Mouse (Mus musculus) embryonic facial prominence, embryonic 13.5 days (tissue): ENCODE measurements around the gene Oca2. TPM values are rescaled to one million over a fixed set of nuclear protein-coding genes. Genes with fewer than 3 reads are reported as not detected.

Experiments
- ATAC-seq: fragments of 200-750 bp; cut with Nextera tagmentation; 2 replicates; pipeline ENCODE4 v1.8.0; 2017; ENCODE audit warnings: low read depth; ENCODE audit not compliant: insufficient number of reproducible peaks, insufficient read depth, low FRiP score, low TSS enrichment
- H3K27ac ChIP-seq: fragments of 300-500 bp; sonication (generic); 2 replicates; pipeline ENCODE4 v1.5.1; 2015; ENCODE audit warnings: moderate library complexity, mild to moderate bottlenecking, inconsistent platforms
- H3K27me3 ChIP-seq: fragments of 300-500 bp; sonication (generic); 2 replicates; pipeline ENCODE4 v1.6.1; 2015; ENCODE audit warnings: mild to moderate bottlenecking, inconsistent platforms
- H3K36me3 ChIP-seq: fragments of 300-500 bp; sonication (generic); 2 replicates; pipeline ENCODE4 v1.6.1; 2015; ENCODE audit warnings: mild to moderate bottlenecking, inconsistent platforms
- H3K4me1 ChIP-seq: fragments of 300-500 bp; sonication (generic); 2 replicates; pipeline ENCODE4 v1.6.1; 2015; ENCODE audit warnings: inconsistent platforms
- H3K4me2 ChIP-seq: fragments of 300-500 bp; sonication (generic); 2 replicates; pipeline ENCODE4 v1.6.1; 2015; ENCODE audit warnings: moderate library complexity, mild to moderate bottlenecking, inconsistent platforms
- H3K4me3 ChIP-seq: fragments of 300-500 bp; sonication (generic); 2 replicates; pipeline ENCODE4 v1.5.1; 2015; ENCODE audit warnings: mild to moderate bottlenecking, inconsistent platforms
- H3K9ac ChIP-seq: fragments of 300-500 bp; sonication (generic); 2 replicates; pipeline ENCODE4 v1.6.1; 2015; ENCODE audit warnings: mild to moderate bottlenecking, inconsistent platforms
- H3K9me3 ChIP-seq: fragments of 300-500 bp; sonication (generic); 2 replicates; pipeline ENCODE4 v1.6.1; 2016; ENCODE audit warnings: inconsistent platforms
- WGBS: fragments of 180-500 bp; shearing (Covaris S2); methylation state at CpG from one replicate; pipeline ENCODE4 v1.1.7; 2015; ENCODE audit warnings: mixed read lengths; 5-methylcytosine and 5-hydroxymethylcytosine counted together
- polyA plus RNA-seq: library from polyadenylated mRNA; unstranded; fragments of >200 nt; fragmentation: Nextera tagmentation; extraction: Ambion mirVana; gene quantifications from 2 replicates; pipeline ENCODE4 v1.2.1, GENCODE M21; 2015

Oca2 gene
- polyA plus RNA-seq, 1 experiment from 2014 or later = not detected

DNA sequence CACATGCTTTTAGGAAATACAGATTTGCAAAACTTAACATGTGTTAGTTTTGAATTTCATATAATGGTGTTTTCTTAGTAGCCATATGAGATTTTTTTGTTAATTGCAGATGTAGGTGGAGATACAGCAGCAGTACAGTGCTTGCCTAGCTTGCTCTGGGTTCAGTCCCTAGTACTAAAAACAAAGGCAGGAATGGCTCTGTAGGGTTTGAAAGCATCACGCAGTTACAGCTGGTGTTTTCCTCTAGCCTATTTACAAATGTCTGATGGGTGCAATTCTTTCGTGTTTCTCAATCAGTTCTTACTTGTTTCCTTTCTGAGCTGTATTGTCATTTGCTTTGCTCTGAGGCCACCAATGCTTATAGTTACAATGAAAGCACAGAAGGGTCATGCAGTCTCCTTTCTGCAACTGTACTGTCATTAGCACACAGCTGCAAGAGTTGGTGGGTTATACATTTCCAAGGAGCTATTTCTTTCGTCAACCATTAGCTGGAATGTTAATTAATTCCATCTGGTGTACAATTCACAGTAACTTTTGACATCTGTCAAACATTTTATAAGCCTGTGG, 18.4 kb downstream of the Oca2 start:
- H3K36me3 ChIP-seq = no peaks in the 10 kb centered on the region
- no peaks in the 10 kb centered on the region for H3K27me3 ChIP-seq
- no peak overlapping the region for H3K4me2 ChIP-seq
- no peak for ATAC-seq
- no peak overlapping the region for H3K9ac ChIP-seq
- H3K27ac ChIP-seq = no peak overlapping the region; the same call in 1 of the 2 replicates
- no peak overlapping the region for H3K4me3 ChIP-seq
- WGBS = 38% methylated on average over 3 of the region's 3 CpGs
- 0 out of 2 replicates have a peak, but pooled peaks cover 4% of the 10 kb centered on the region for H3K4me1 ChIP-seq
- no peaks in the 10 kb centered on the region for H3K9me3 ChIP-seq

DNA sequence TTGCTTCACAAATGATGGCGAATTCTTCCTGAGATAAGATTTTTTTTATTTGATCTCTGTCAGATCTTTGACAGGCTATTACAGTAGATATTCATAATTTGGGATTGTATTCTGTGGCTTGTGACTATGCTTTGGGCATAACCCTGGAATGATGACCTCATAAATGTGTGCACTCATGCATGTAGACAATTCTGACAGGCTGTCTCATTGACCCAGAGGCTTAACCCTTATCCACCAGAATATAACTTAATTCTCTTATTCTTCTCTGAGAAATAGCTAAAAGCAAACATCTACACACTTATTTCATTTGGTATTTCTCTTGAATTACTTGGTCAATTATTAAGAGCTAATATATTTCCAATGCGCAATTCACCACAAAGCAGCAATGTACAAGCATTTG, 37.9 kb downstream of the Oca2 start:
- Histone ChIP-seq H3K27me3 (no peaks in the 10 kb centered on the region), H3K9me3 (no peaks in the 10 kb centered on the region), H3K4me2 (no peak overlapping the region), H3K9ac (no peak overlapping the region), H3K4me1 (no peaks in the 10 kb centered on the region), H3K27ac (no peak overlapping the region), H3K36me3 (no peaks in the 10 kb centered on the region), H3K4me3 (no peak overlapping the region)
- WGBS = 86% methylated on average over 2 of the region's 2 CpGs
- no peak for ATAC-seq

DNA sequence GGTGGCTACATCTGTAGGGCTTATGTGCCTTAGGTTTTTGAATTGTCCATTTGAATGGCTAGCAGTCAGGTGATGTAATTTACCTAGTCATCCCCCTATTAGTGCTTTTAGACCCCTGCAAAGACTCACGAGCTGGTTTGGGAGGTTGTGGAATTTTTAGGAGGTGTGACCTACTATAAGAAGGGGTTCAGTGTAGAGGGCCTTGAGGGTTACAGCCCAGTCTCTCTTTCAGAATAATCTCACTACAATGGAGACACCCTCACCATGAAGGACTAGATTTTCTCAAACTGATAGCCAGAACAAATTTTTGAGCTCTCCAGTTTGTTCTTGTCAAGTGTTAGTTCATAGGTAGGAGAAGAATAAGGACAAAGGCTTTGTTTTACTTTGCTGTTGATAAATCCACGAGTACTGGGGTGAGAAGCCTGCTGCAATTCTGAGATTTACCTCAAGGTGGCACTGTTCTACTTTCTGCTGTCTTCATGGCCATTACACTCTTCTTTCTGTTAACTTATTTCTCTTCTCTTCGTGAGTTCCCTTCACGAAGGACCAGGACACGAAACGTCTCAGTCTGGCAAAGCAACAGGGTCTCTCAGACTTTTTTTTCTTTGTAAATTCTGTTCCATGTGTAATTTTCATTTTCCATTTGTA, 52.0 kb downstream of the Oca2 start:
- 32% methylated on average over 6 of the region's 6 CpGs for WGBS
- Histone ChIP-seq H3K27me3 (no peaks in the 10 kb centered on the region), H3K27ac (no peak overlapping the region), H3K4me1 (no peaks in the 10 kb centered on the region), H3K9ac (no peak overlapping the region), H3K36me3 (no peaks in the 10 kb centered on the region), H3K9me3 (0 out of 2 replicates have a peak, but pooled peaks cover 3% of the 10 kb centered on the region), H3K4me2 (no peak overlapping the region), H3K4me3 (no peak overlapping the region)
- no peak; the same call in 1 of the 2 replicates for ATAC-seq

DNA sequence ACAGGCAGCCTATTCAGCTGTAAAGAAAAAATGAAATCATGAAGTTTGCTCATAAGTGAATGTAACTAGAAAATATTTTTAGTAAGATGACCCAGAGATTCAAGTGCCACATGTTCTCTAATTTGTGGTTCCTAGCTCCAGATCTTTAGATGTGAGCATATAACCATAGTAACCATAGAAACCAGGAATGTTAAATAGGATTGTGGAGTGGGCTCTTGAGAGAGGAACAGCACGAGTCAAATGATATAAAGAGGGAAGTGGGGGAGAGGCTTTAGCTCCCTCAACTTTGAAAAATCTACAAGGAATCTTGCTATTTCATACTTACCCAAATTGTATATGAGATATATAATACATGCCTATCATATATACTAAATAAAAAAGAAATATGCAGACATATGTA, 64.8 kb downstream of the Oca2 start:
- no peak overlapping the region for H3K4me2 ChIP-seq
- H3K27me3 ChIP-seq = no peaks in the 10 kb centered on the region
- H3K27ac ChIP-seq = no peak overlapping the region
- no peak for ATAC-seq
- 3% methylated on average over 1 of the region's 1 CpGs for WGBS
- H3K9ac ChIP-seq = no peak overlapping the region
- no peak overlapping the region for H3K4me3 ChIP-seq
- H3K4me1 ChIP-seq = no peaks in the 10 kb centered on the region
- H3K36me3 ChIP-seq = no peaks in the 10 kb centered on the region
- no peaks in the 10 kb centered on the region for H3K9me3 ChIP-seq

DNA sequence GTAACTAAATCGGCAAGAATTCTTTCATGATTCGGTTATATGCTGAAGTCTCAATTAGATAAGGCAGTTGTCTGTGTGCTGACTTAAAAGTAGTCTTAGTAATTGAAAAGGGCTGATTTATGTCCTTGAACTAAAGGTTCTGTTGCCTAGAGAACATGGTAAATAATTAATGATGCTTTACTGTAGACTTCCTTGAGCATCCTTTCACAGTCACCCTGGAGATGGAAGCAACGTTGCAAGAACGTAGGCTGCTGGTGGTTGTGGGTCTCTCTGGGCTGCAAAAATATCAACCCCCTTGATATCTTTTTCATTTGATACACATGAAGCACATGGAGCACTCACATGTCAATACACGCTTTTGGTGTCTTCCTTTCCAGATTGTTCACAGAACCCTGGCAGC, 74.8 kb downstream of the Oca2 start:
- H3K4me1 ChIP-seq = no peaks in the 10 kb centered on the region
- H3K9me3 ChIP-seq = no peaks in the 10 kb centered on the region
- no peak overlapping the region for H3K4me3 ChIP-seq
- H3K27ac ChIP-seq = no peak overlapping the region
- H3K27me3 ChIP-seq = no peaks in the 10 kb centered on the region
- no peak overlapping the region for H3K4me2 ChIP-seq
- WGBS = 87% methylated on average over 5 of the region's 5 CpGs
- no peak overlapping the region for H3K9ac ChIP-seq
- no peaks in the 10 kb centered on the region for H3K36me3 ChIP-seq
- no peak for ATAC-seq

DNA sequence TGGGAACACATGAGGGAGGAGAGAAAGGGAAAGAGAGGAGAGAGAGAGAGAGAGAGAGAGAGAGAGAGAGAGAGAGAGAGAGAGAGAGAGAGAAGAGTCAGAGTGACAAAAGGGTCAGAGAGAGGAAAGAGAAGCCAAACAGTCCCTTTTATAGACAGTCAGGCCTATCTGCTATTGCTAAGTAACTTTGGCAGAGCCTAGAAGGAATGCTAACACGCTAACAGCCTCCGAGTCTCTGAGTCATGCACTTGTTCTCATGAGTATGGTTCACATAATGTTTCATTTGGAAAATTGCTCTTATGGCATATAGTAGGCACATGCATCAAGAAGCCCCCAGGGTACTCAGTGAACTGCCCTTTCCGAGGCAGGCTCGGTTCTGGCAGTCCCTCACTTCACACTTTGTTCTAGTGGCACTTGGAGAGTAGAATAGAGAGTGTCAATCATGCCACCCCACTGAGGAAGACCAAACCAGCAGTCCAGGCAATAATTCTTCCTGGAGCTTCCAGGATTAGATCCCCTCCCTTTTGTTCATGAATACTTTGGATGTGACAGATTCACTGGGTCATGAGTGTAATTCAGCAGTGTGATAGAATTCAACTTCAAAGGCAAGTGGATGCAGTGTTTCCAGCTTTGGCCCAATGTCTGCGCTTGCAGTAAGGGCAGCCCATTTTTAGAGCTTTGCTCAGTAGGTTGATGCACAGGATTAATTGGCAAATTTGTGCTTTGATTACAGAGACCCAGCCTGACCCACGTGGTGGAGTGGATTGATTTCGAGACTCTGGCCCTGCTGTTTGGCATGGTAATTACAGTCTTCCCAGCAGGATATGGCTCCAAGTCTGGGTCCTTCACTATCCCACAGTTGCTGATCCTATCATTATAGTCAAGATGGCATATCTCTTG, 76.3 kb downstream of the Oca2 start:
- no peaks in the 10 kb centered on the region for H3K27me3 ChIP-seq
- ATAC-seq = no peak
- H3K9ac ChIP-seq = no peak overlapping the region
- H3K4me3 ChIP-seq = no peak overlapping the region
- H3K36me3 ChIP-seq = no peaks in the 10 kb centered on the region
- WGBS = 58% methylated on average over 7 of the region's 7 CpGs
- no peak overlapping the region for H3K4me2 ChIP-seq
- H3K4me1 ChIP-seq = no peaks in the 10 kb centered on the region
- H3K9me3 ChIP-seq = no peaks in the 10 kb centered on the region
- H3K27ac ChIP-seq = no peak overlapping the region

DNA sequence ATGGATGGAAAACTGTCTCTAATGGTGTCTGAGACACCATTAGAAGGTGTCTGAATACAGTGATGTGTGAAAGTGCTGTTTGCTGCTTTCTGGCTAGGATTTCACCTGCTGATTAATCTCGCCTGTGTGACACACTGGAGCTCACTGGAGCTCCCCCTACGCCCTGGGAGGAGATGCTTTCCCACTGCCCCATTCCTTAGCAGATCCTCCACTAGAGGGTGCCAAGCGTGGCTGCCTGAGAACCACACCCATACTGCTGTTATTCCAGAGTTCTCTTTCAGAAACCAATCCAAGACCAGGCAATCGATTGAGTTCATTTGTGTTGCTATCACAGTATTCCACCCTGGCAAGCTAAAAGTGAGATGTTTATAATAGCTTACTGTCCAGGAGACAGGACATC, 88.2 kb downstream of the Oca2 start:
- no peak for ATAC-seq
- H3K9me3 ChIP-seq = no peaks in the 10 kb centered on the region
- no peaks in the 10 kb centered on the region for H3K27me3 ChIP-seq
- 35% methylated on average over 4 of the region's 4 CpGs for WGBS
- no peaks in the 10 kb centered on the region for H3K36me3 ChIP-seq
- no peak overlapping the region for H3K4me3 ChIP-seq
- H3K4me1 ChIP-seq = no peaks in the 10 kb centered on the region
- H3K27ac ChIP-seq = no peak overlapping the region
- no peak overlapping the region for H3K4me2 ChIP-seq
- no peak overlapping the region for H3K9ac ChIP-seq

DNA sequence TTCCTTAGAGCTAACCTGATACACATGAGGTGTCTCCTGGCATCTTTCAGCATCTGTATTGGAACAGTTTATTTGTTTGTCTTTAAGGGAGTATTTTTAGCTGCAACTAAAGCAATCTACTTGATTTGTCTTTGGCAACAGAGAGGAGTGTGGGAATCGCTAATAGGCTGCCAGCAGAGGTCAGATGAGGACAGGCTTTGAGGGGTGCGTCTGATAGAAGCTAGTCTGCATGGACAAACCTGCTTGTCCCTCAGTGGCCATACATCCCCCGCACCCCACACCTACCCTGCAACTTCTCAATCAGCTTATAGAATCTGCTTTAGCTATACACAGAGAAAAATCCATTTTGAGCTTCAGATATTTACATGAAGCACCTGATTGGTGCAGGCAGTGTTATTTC, 109.0 kb downstream of the Oca2 start:
- H3K9ac ChIP-seq = no peak overlapping the region
- no peaks in the 10 kb centered on the region for H3K36me3 ChIP-seq
- no peak overlapping the region for H3K4me2 ChIP-seq
- no peak overlapping the region for H3K27ac ChIP-seq
- no peak overlapping the region for H3K4me3 ChIP-seq
- no peaks in the 10 kb centered on the region for H3K9me3 ChIP-seq
- no peaks in the 10 kb centered on the region for H3K4me1 ChIP-seq
- H3K27me3 ChIP-seq = no peaks in the 10 kb centered on the region
- ATAC-seq = no peak
- WGBS = 51% methylated on average over 3 of the region's 3 CpGs

DNA sequence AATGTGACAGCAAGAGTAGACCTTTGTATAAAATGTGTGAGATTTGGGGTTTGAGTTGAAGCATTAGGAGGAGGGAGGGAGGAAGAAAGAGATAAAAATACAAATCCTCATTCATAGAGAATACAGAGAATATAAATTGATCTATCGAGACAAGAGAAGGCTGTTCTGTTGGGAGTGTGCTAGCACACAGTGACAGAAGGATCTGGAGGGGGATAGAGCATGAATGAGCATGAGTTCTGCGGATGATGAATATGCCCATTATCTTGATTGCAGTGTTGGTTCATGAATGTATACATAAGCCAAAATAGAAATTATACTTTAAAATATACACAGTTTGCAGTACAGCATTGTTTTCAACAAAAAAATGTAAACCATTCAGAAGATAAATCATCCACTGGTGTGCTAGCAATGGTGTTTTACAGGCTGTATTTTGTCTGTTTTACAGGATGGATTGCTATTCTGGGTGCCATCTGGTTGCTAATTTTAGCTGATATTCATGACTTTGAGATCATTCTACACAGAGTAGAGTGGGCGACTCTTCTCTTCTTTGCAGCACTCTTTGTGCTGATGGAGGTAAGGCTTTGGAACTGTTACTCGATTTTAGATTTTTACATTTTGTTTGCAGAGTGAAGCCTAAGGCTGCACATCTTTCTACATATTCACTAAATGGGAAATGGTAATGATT, 117.2 kb downstream of the Oca2 start:
- ATAC-seq = no peak
- H3K4me2 ChIP-seq = no peak overlapping the region
- 83% methylated on average over 4 of the region's 4 CpGs for WGBS
- H3K9me3 ChIP-seq = no peaks in the 10 kb centered on the region
- H3K27me3 ChIP-seq = no peaks in the 10 kb centered on the region
- H3K4me3 ChIP-seq = no peak overlapping the region
- H3K9ac ChIP-seq = no peak overlapping the region
- no peaks in the 10 kb centered on the region for H3K4me1 ChIP-seq
- H3K27ac ChIP-seq = no peak overlapping the region
- no peaks in the 10 kb centered on the region for H3K36me3 ChIP-seq

DNA sequence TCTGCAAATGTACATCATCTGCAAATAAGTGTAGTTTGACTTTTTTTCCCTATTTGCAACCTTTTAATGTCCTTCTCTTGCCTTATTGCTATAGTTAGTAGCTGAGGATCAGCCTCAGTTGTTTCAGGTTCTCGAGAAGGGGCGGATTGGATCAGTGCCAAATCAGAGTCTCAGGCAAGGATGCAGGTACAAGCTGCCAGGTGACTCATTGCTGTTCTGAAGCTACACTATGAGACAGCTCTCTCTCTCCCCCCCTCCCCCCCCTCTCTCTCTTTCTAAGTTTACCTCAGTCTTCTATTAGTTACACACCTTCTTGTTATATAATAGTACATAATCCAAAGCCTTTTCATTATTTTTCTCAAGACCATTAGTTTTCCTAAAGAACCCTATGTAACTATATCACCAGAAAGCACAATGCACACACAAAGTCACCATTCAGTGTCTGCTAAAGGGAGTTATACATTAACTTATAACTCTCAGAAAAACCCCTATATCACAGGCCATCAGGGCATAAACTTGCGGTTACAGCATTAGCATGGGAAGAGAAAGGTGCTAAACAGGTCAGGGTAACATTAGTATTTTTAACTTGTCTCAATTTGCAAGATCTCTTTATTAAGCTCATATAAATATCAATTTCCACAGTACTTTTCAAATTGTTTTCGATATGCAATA, 142.3 kb downstream of the Oca2 start:
- 84% methylated on average over 4 of the region's 4 CpGs for WGBS
- Histone ChIP-seq H3K9ac (no peak overlapping the region), H3K9me3 (no peaks in the 10 kb centered on the region), H3K4me2 (no peak overlapping the region), H3K27me3 (no peaks in the 10 kb centered on the region), H3K4me1 (no peaks in the 10 kb centered on the region), H3K36me3 (no peaks in the 10 kb centered on the region), H3K4me3 (no peak overlapping the region), H3K27ac (no peak overlapping the region)
- ATAC-seq = no peak

DNA sequence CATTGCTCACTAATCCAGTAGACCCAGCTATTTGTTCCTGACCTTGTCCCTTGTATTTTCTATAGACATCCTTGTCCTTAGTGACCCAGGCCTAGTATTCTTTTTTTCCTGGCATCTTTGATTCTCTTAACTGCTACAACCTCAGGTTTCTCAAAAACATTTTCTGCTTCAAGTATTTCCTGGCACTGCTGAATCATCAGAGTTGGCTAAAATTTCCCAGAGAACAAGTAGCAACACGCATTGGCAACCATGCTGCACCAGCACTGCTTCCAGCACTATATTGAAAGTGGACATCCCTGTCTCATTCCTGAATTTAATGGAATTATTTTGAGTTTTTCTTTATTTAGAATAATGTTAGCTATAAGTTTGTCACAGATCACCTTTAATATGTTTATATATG, 143.1 kb downstream of the Oca2 start:
- no peaks in the 10 kb centered on the region for H3K9me3 ChIP-seq
- no peak for ATAC-seq
- H3K4me3 ChIP-seq = no peak overlapping the region
- H3K36me3 ChIP-seq = no peaks in the 10 kb centered on the region
- no peaks in the 10 kb centered on the region for H3K27me3 ChIP-seq
- no peaks in the 10 kb centered on the region for H3K4me1 ChIP-seq
- 79% methylated on average over 1 of the region's 1 CpGs for WGBS
- H3K27ac ChIP-seq = no peak overlapping the region
- H3K4me2 ChIP-seq = no peak overlapping the region
- no peak overlapping the region for H3K9ac ChIP-seq
